Comparison of ENCODE assay signal across 30 mouse cellular contexts in the genomic region with DNA sequence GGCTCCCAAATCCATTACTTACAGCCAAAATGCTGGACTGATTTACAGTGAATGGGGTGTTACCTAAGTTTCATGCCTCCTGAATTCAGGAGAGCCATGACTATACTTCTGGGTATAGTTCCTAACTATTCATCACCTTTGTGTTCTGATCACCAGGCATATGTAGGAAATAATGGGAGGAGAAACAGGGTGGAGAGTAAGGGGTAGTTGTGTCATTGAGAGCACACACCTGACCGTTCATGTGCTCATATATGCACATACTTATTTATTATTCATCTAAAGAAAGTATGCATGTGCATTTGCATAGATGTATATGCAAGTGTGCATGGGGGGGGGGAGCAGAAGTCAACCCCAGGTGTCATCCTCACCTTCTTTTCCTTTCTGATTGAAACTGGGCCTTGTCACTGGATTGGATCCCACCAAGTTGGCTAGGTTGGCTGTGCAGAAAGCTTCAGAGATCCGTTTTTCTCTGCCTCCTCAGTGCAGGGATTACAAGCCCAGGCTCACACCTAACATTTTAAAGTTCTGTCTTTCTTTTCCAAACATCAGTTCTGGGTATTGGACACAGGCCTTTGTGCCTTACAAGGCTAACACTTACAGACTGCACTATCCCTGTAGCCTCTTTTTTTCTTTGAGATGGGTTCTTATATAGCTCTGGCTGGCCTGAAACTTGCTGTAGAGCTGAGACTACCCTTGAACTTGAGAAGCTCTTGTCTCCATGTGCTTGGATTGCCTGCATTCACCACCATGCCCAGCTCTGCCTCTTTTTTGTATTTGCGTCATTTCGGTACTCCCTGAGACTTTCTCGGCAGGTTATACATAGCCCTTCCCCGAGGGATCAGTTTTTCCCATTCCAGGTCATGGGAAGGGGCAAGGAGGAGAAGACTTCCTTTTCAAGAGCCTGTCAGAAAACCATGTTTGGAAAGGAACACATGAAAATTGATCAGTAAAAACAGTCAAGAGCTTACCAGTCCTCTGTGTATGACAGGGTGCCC. TPM values are rescaled to one million over a fixed set of nuclear protein-coding genes. Genes with fewer than 3 reads are reported as not detected.
A peak's percentile ranks its signal among the peaks of the same experiment; 100 is the strongest.
DNase-seq lines count a peak whose midpoint lies in the region; ATAC-seq and TF ChIP-seq lines count a peak whose summit lies in the region.
"Had no signal": no experiment of that assay in that cellular context is flagged by ENCODE, and none has a peak within 500 bp of the region (broad histone marks: within the 10 kb centered on the region; RNA-seq: fewer than 3 reads in every experiment).

No protein-coding gene starts in this region.

- H3K4me2 ChIP-seq in liver, embryonic 11.5 days = no peak overlapping the region
- H3K4me2 ChIP-seq in liver, postnatal 0 days (ENCODE audit: low read depth, low read length) = no peak overlapping the region
- H3K4me2 ChIP-seq in stomach, postnatal 0 days (replicated peaks; ENCODE audit: low read depth) = no peak overlapping the region
- H3K4me2 ChIP-seq: embryonic facial prominence, embryonic 13.5 days; forebrain, embryonic 13.5 days; heart, embryonic 12.5 days; heart, embryonic 15.5 days; hindbrain, embryonic 14.5 days had no signal

- no peak overlapping the region for H3K9ac ChIP-seq in heart, adult 2 months (ENCODE audit: low read depth, low read length)
- H3K9ac ChIP-seq in liver, embryonic 11.5 days (ENCODE audit: low read depth, low read length) = no peak overlapping the region
- no peak overlapping the region for H3K9ac ChIP-seq in liver, postnatal 0 days (replicated peaks)
- no peak overlapping the region for H3K9ac ChIP-seq in stomach, postnatal 0 days (ENCODE audit: low read length)
- H3K9ac ChIP-seq: embryonic facial prominence, embryonic 13.5 days; forebrain, embryonic 13.5 days; heart, embryonic 12.5 days; heart, embryonic 15.5 days; hindbrain, embryonic 14.5 days had no signal

- H3K9me3 ChIP-seq in liver, embryonic 11.5 days (ENCODE audit: control insufficient read depth, low read length) = no peaks in the 10 kb centered on the region
- H3K9me3 ChIP-seq in liver, postnatal 0 days (ENCODE audit: low read length) = no peaks in the 10 kb centered on the region
- H3K9me3 ChIP-seq in stomach, postnatal 0 days (ENCODE audit: control insufficient read depth, low read length) = no peaks in the 10 kb centered on the region
- H3K9me3 ChIP-seq: embryonic facial prominence, embryonic 10.5 days; embryonic facial prominence, embryonic 13.5 days; forebrain, embryonic 13.5 days; heart, embryonic 12.5 days; heart, embryonic 15.5 days had no signal

- peaks cover 21% of the 10 kb centered on the region for H3K4me1 ChIP-seq in heart, adult 2 months (ENCODE audit: control insufficient read depth, insufficient read depth, low read length)
- no peaks in the 10 kb centered on the region for H3K4me1 ChIP-seq in liver, embryonic 11.5 days (replicated peaks; ENCODE audit: control insufficient read depth, insufficient read depth, low read length)
- peaks cover 11% of the 10 kb centered on the region; the same call in 1 of the 2 replicates for H3K4me1 ChIP-seq in liver, postnatal 0 days (ENCODE audit: insufficient read depth)
- H3K4me1 ChIP-seq in brown adipose tissue, adult 24 weeks (ENCODE audit: control insufficient read depth, insufficient read depth, insufficient read length, low read length) = peaks cover 24% of the 10 kb centered on the region
- no peaks in the 10 kb centered on the region for H3K4me1 ChIP-seq in stomach, postnatal 0 days (replicated peaks; ENCODE audit: control insufficient read depth, insufficient read depth)

- no peaks in the 10 kb centered on the region for H3K27me3 ChIP-seq in heart, adult 2 months (ENCODE audit: control insufficient read depth, insufficient read depth, low read length)
- no peaks in the 10 kb centered on the region for H3K27me3 ChIP-seq in liver, embryonic 11.5 days (replicated peaks; ENCODE audit: control insufficient read depth, insufficient read depth, low read length)
- H3K27me3 ChIP-seq in liver, postnatal 0 days (ENCODE audit: insufficient read depth, low read length) = no peaks in the 10 kb centered on the region
- no peaks in the 10 kb centered on the region for H3K27me3 ChIP-seq in stomach, postnatal 0 days (ENCODE audit: control insufficient read depth, insufficient read depth, low read length)
- H3K27me3 ChIP-seq: embryonic facial prominence, embryonic 13.5 days; forebrain, embryonic 13.5 days had no signal

- no peak overlapping the region for H3K4me3 ChIP-seq in heart, adult 2 months
- H3K4me3 ChIP-seq in liver, embryonic 11.5 days (ENCODE audit: low read depth, low read length) = no peak overlapping the region
- no peak overlapping the region for H3K4me3 ChIP-seq in liver, postnatal 0 days (ENCODE audit: low read depth, low read length)
- no peak overlapping the region for H3K4me3 ChIP-seq in brown adipose tissue, adult 24 weeks (ENCODE audit: insufficient read depth, low read depth, low read length)
- H3K4me3 ChIP-seq in stomach, postnatal 0 days (ENCODE audit: low read depth, low read length) = no peak overlapping the region
- H3K4me3 ChIP-seq: embryonic facial prominence, embryonic 10.5 days; embryonic facial prominence, embryonic 13.5 days; erythroblast, embryonic 14.5 days; forebrain, embryonic 13.5 days; heart, embryonic 12.5 days; heart, embryonic 15.5 days had no signal

- TF ChIP-seq EP300 in heart, adult 2 months (IDR thresholded peaks at IDR 0.05; ENCODE audit: insufficient read depth, low read depth, low read length) = no peak
- TF ChIP-seq EP300 in liver, postnatal 0 days (IDR thresholded peaks at IDR 0.05; ENCODE audit: low read depth) = no peak
- TF ChIP-seq EP300 in stomach, postnatal 0 days (optimal IDR thresholded peaks at IDR 0.05) = no peak

- H3K27ac ChIP-seq in heart, adult 2 months = peak overlapping the region; percentile 40
- no peak overlapping the region for H3K27ac ChIP-seq in liver, embryonic 11.5 days (ENCODE audit: low read depth, low read length)
- H3K27ac ChIP-seq in liver, postnatal 0 days (ENCODE audit: low read depth) = no peak overlapping the region
- H3K27ac ChIP-seq in brown adipose tissue, adult 24 weeks (replicated peaks; ENCODE audit: low read depth, low read length) = peak overlapping the region; percentile 64
- 0 out of 2 replicates have a peak overlapping the region, but pooled peaks have one; percentile 18 for H3K27ac ChIP-seq in stomach, postnatal 0 days (replicated peaks)
- H3K27ac ChIP-seq: embryonic facial prominence, embryonic 10.5 days; embryonic facial prominence, embryonic 13.5 days; forebrain, embryonic 13.5 days; heart, embryonic 15.5 days; hindbrain, embryonic 14.5 days; hindbrain, postnatal 0 days had no signal

- no peak for TF ChIP-seq CTCF in heart, adult 2 months (IDR thresholded peaks at IDR 0.05)
- TF ChIP-seq CTCF in liver, postnatal 0 days (IDR thresholded peaks at IDR 0.05; ENCODE audit: low read depth) = no peak
- TF ChIP-seq CTCF in stomach, postnatal 0 days (IDR thresholded peaks at IDR 0.05; ENCODE audit: low read depth) = no peak

- H3K79me2 ChIP-seq in heart, adult 2 months (replicated peaks; ENCODE audit: control insufficient read depth, insufficient read depth, low read length) = no peaks in the 10 kb centered on the region

- ATAC-seq in liver, embryonic 11.5 days (replicated peaks; ENCODE audit: low FRiP score) = no peak
- no peak for ATAC-seq in liver, postnatal 0 days
- no peak for ATAC-seq in stomach, postnatal 0 days (ENCODE audit: low FRiP score, low TSS enrichment)
- ATAC-seq: CD4-positive, CD25-positive, alpha-beta regulatory T cell, adult 4 months; forebrain, embryonic 13.5 days; forebrain, embryonic 16.5 days; hindbrain, postnatal 0 days; inflammation-experienced regulatory T-cells, adult 6 months had no signal

- no peak for TF ChIP-seq POLR2A in heart, adult 2 months (IDR thresholded peaks at IDR 0.05; ENCODE audit: insufficient read depth, low read depth, low read length)

- 64% methylated on average over 6 of the region's 6 CpGs for WGBS in heart, adult 2 months
- WGBS in liver, embryonic 11.5 days = 81% methylated on average over 6 of the region's 6 CpGs
- WGBS in liver, postnatal 0 days (ENCODE audit: insufficient replicate concordance) = 84% methylated on average over 6 of the region's 6 CpGs
- 79% methylated on average over 6 of the region's 6 CpGs for WGBS in stomach, postnatal 0 days

- no peak for DNase-seq in heart, adult 2 months
- DNase-seq in heart, postnatal 36 days = no peak
- peak; percentile 15 for DNase-seq in liver, embryonic 11.5 days (ENCODE audit: low spot score)
- DNase-seq in liver, postnatal 0 days = no peak
- DNase-seq in stomach, postnatal 0 days (ENCODE audit: low spot score) = no peak
- DNase-seq: adrenal gland, adult 2 months; adrenal gland, postnatal 14 days; cerebellum, adult 11-12 months; cerebellum, adult 8-10 months; cerebellum, postnatal 10 days; cerebellum, postnatal 36 days; embryo, embryonic 11 days; gastrocnemius, postnatal 14 days; heart, postnatal 10 days; heart, postnatal 4 days had no signal

- intact Hi-C loops in heart, adult 2 months (cut with DNase I) = no loop called here
- intact Hi-C loops in heart, postnatal 36 days (cut with DNase I) = no loop called here

- peaks cover 3% of the 10 kb centered on the region; the same call in 1 of the 2 replicates for H3K36me3 ChIP-seq in heart, adult 2 months (ENCODE audit: control insufficient read depth, insufficient read depth, low read length)
- no peaks in the 10 kb centered on the region for H3K36me3 ChIP-seq in liver, embryonic 11.5 days (ENCODE audit: control insufficient read depth, insufficient read depth, low read length)
- no peaks in the 10 kb centered on the region for H3K36me3 ChIP-seq in liver, postnatal 0 days (replicated peaks; ENCODE audit: insufficient read depth, low read length)
- no peaks in the 10 kb centered on the region for H3K36me3 ChIP-seq in stomach, postnatal 0 days (ENCODE audit: control insufficient read depth, insufficient read depth, low read length)
- H3K36me3 ChIP-seq: embryonic facial prominence, embryonic 10.5 days; embryonic facial prominence, embryonic 13.5 days; heart, embryonic 12.5 days; heart, embryonic 15.5 days had no signal

RNA-seq across cellular contexts. Expression of a gene that starts 3.0 kb away (rescaled TPM):
- total RNA-seq in heart, adult 2 months (2021) = under 1 TPM in 1 of 2 experiments, not detected in 1; 0.31 TPM
- 0.35 TPM in 1 of 2 replicates, not detected in the other for polyA plus RNA-seq in heart, adult 2 months (2012; rRNA removed)
- under 1 TPM in 1 of 2 experiments, not detected in 1; 0.49 TPM for total RNA-seq in heart, postnatal 36 days (2021)
- polyA plus RNA-seq in liver, embryonic 11.5 days (2014; fragmentation: Nextera tagmentation; extraction: Ambion mirVana) = 0.26 and 0.27 TPM in 2 replicates
- polyA plus RNA-seq in liver, postnatal 0 days (2015; fragmentation: Nextera tagmentation; extraction: Ambion mirVana) = 0.13 TPM in 1 of 2 replicates, not detected in the other
- polyA plus RNA-seq in brown adipose tissue, adult 24 weeks (2012; ENCODE audit: insufficient read depth, insufficient read length, missing spikeins) = not detected in 2 replicates
- polyA plus RNA-seq in stomach, postnatal 0 days (2015; fragmentation: Nextera tagmentation; extraction: Ambion mirVana) = 0.17 and 0.36 TPM in 2 replicates
- total RNA-seq: adrenal gland, adult 2 months; adrenal gland, postnatal 14 days; gastrocnemius, adult 18-20 months; gastrocnemius, postnatal 14 days; heart, postnatal 10 days; hindbrain, postnatal 0 days had no signal
- polyA plus RNA-seq: adrenal gland, adult 2 months; C2C12; CD4-positive, CD25-positive, alpha-beta regulatory T cell, adult 4 months; embryonic facial prominence, embryonic 10.5 days; embryonic facial prominence, embryonic 13.5 days; erythroblast, embryonic 14.5 days; forebrain, embryonic 13.5 days; forebrain, embryonic 16.5 days; hindbrain, embryonic 11.5 days; hindbrain, embryonic 14.5 days; hindbrain, postnatal 0 days; inflammation-experienced regulatory T-cells, adult 6 months had no signal

RNA-seq across cellular contexts. Expression of a gene that starts 3.1 kb away (rescaled TPM):
- not detected for total RNA-seq in heart, adult 2 months (2021)
- 0.37 and 0.94 TPM in 2 replicates for polyA plus RNA-seq in heart, adult 2 months (2012; rRNA removed)
- total RNA-seq in heart, postnatal 36 days (2021) = under 1 TPM in 1 of 2 experiments, not detected in 1; 0.22 TPM
- polyA plus RNA-seq in liver, embryonic 11.5 days (2014; fragmentation: Nextera tagmentation; extraction: Ambion mirVana) = 0.36 and 0.92 TPM in 2 replicates
- polyA plus RNA-seq in liver, postnatal 0 days (2015; fragmentation: Nextera tagmentation; extraction: Ambion mirVana) = 0.62 and 0.92 TPM in 2 replicates
- not detected in 2 replicates for polyA plus RNA-seq in brown adipose tissue, adult 24 weeks (2012; ENCODE audit: insufficient read depth, insufficient read length, missing spikeins)
- 0.34 and 0.47 TPM in 2 replicates for polyA plus RNA-seq in stomach, postnatal 0 days (2015; fragmentation: Nextera tagmentation; extraction: Ambion mirVana)
- total RNA-seq: gastrocnemius, adult 18-20 months; gastrocnemius, postnatal 14 days; heart, postnatal 4 days had no signal
- polyA plus RNA-seq: C2C12; CD4-positive, CD25-positive, alpha-beta regulatory T cell, adult 4 months; embryonic facial prominence, embryonic 10.5 days; erythroblast, embryonic 14.5 days had no signal

RNA-seq across cellular contexts. Expression of a gene that starts 58.7 kb away (rescaled TPM):
- total RNA-seq in heart, adult 2 months (2021) = 1 to 10 TPM in 1 of 2 experiments, under 1 TPM in 1; 0.97 to 2.3 TPM
- 0.72 and 0.76 TPM in 2 replicates for polyA plus RNA-seq in heart, adult 2 months (2012; rRNA removed)
- total RNA-seq in heart, postnatal 36 days (2021) = under 1 TPM; 0.54 to 0.94 TPM
- 5.6 and 5.9 TPM in 2 replicates for polyA plus RNA-seq in liver, embryonic 11.5 days (2014; fragmentation: Nextera tagmentation; extraction: Ambion mirVana)
- polyA plus RNA-seq in liver, postnatal 0 days (2015; fragmentation: Nextera tagmentation; extraction: Ambion mirVana) = 3.9 and 5.4 TPM in 2 replicates
- 2.4 and 4.1 TPM in 2 replicates for polyA plus RNA-seq in brown adipose tissue, adult 24 weeks (2012; ENCODE audit: insufficient read depth, insufficient read length, missing spikeins)
- polyA plus RNA-seq in stomach, postnatal 0 days (2015; fragmentation: Nextera tagmentation; extraction: Ambion mirVana) = 0.63 and 1.2 TPM in 2 replicates
- polyA plus RNA-seq: forebrain, embryonic 16.5 days had no signal

Comparison
In these comparisons a context has a peak if more than half of its experiments do, and no peak if none do; other contexts are left out.
1. H3K27ac ChIP-seq: peak in heart, adult 2 months (single experiment), brown adipose tissue, adult 24 weeks (single experiment) and stomach, postnatal 0 days (single experiment); none in liver, embryonic 11.5 days (single experiment) and liver, postnatal 0 days (single experiment).